Mouse (Mus musculus): Measurements from ENCODE around the gene Ankrd13a. TPM values are rescaled to one million over a fixed set of nuclear protein-coding genes. Genes with fewer than 3 reads are reported as not detected.
"Not testable (repeated sequence)": the region's sequence is repeated elsewhere in the genome, so short reads cannot be mapped to it uniquely, and the experiment has no call there.

Ankrd13a gene
- total and polyA plus RNA-seq, 2 experiments = 11.4 to 15.9 TPM

- no peaks in the 10 kb centered on the region for H3K79me2 ChIP-seq (ENCODE audit: control insufficient read depth, insufficient read depth, low read length)
- TF ChIP-seq POLR2A (IDR thresholded peaks at IDR 0.05; ENCODE audit: extremely low read depth, insufficient read depth, low read length) = no peak
- no peak for TF ChIP-seq CTCF (IDR thresholded peaks at IDR 0.05; ENCODE audit: low read depth, low read length)
- H3K4me3 ChIP-seq (ENCODE audit: insufficient read depth, low read depth, low read length) = no peak overlapping the region
- 85% methylated on average over 20 of the region's 20 CpGs for WGBS
- H3K27ac ChIP-seq (replicated peaks; ENCODE audit: insufficient read depth, low read depth, low read length) = no peak overlapping the region
- H3K9ac ChIP-seq (ENCODE audit: low read depth, low read length) = no peak overlapping the region
- no peaks in the 10 kb centered on the region for H3K36me3 ChIP-seq (ENCODE audit: control insufficient read depth, insufficient read depth, low read length)
- H3K4me1 ChIP-seq (ENCODE audit: control insufficient read depth, insufficient read depth, low read length) = no peaks in the 10 kb centered on the region
- no peak for DNase-seq (ENCODE audit: extremely low read depth, low read depth, low spot score)
- H3K27me3 ChIP-seq (ENCODE audit: control insufficient read depth, insufficient read depth, low read length) = no peaks in the 10 kb centered on the region
Observed at GRCm38 (mm10) chr5:114851565-114852236, 77.2 kb downstream of the Ankrd13a start.

- H3K9ac ChIP-seq (ENCODE audit: low read depth, low read length); H3K36me3 ChIP-seq (ENCODE audit: control insufficient read depth, insufficient read depth, low read length); H3K4me3 ChIP-seq (ENCODE audit: insufficient read depth, low read depth, low read length); H3K27me3 ChIP-seq (ENCODE audit: control insufficient read depth, insufficient read depth, low read length); H3K27ac ChIP-seq (replicated peaks; ENCODE audit: insufficient read depth, low read depth, low read length); H3K4me1 ChIP-seq (ENCODE audit: control insufficient read depth, insufficient read depth, low read length); DNase-seq (ENCODE audit: extremely low read depth, low read depth, low spot score); H3K79me2 ChIP-seq (ENCODE audit: control insufficient read depth, insufficient read depth, low read length): not testable (repeated sequence)
- 86% methylated on average over 3 of the region's 5 CpGs for WGBS
Observed at GRCm38 (mm10) chr5:114853364-114853763, 78.9 kb downstream of the Ankrd13a start, which contains the start of gene 4930519G04Rik. Gene 4930519G04Rik, plus strand, starts transcription at chr5:114853664.

Other genes with a start within 250 kb of the Ankrd13a start
- 0.09 and 0.60 TPM in 2 replicates for gene Fam222a, start 206.7 kb upstream of the Ankrd13a start, total RNA-seq (2014; rRNA removed)
- gene Fam222a, start 206.7 kb upstream of the Ankrd13a start, polyA plus RNA-seq (2012; rRNA removed) = 1.2 and 1.4 TPM in 2 replicates
- gene Trpv4, start 116.3 kb upstream of the Ankrd13a start, total RNA-seq (2014; rRNA removed) = 0.09 and 0.40 TPM in 2 replicates
- 0.29 and 0.50 TPM in 2 replicates for gene Trpv4, start 116.3 kb upstream of the Ankrd13a start, polyA plus RNA-seq (2012; rRNA removed)
- gene Gltp, start 83.7 kb upstream of the Ankrd13a start, total RNA-seq (2014; rRNA removed) = 3.1 and 4.4 TPM in 2 replicates
- 5.1 and 7.9 TPM in 2 replicates for gene Gltp, start 83.7 kb upstream of the Ankrd13a start, polyA plus RNA-seq (2012; rRNA removed)
- 0.83 and 1.4 TPM in 2 replicates for gene Tchp, start 66.9 kb upstream of the Ankrd13a start, total RNA-seq (2014; rRNA removed)
- gene Tchp, start 66.9 kb upstream of the Ankrd13a start, polyA plus RNA-seq (2012; rRNA removed) = 2.1 and 4.0 TPM in 2 replicates
- 11.0 and 13.2 TPM in 2 replicates for gene Git2, start 840 bp downstream of the Ankrd13a start, total RNA-seq (2014; rRNA removed)
- 11.1 and 11.8 TPM in 2 replicates for gene Git2, start 840 bp downstream of the Ankrd13a start, polyA plus RNA-seq (2012; rRNA removed)
- gene 1500011B03Rik, start 48.8 kb downstream of the Ankrd13a start, total RNA-seq (2014; rRNA removed) = 2.0 and 2.1 TPM in 2 replicates
- gene 1500011B03Rik, start 48.8 kb downstream of the Ankrd13a start, polyA plus RNA-seq (2012; rRNA removed) = 4.2 and 7.2 TPM in 2 replicates
- not detected in 2 replicates for gene 4930519G04Rik, start 79.0 kb downstream of the Ankrd13a start, total RNA-seq (2014; rRNA removed)
- gene 4930519G04Rik, start 79.0 kb downstream of the Ankrd13a start, polyA plus RNA-seq (2012; rRNA removed) = not detected in 2 replicates
- gene Gm9936, start 84.0 kb downstream of the Ankrd13a start, total RNA-seq (2014; rRNA removed) = not detected in 2 replicates
- gene Gm9936, start 84.0 kb downstream of the Ankrd13a start, polyA plus RNA-seq (2012; rRNA removed) = not detected in 2 replicates
- gene Oasl2, start 122.3 kb downstream of the Ankrd13a start, total RNA-seq (2014; rRNA removed) = 4.1 and 6.3 TPM in 2 replicates
- 1.5 and 4.2 TPM in 2 replicates for gene Oasl2, start 122.3 kb downstream of the Ankrd13a start, polyA plus RNA-seq (2012; rRNA removed)
- 5.8 and 6.6 TPM in 2 replicates for gene Oasl1, start 148.6 kb downstream of the Ankrd13a start, total RNA-seq (2014; rRNA removed)
- 15.4 and 16.8 TPM in 2 replicates for gene Oasl1, start 148.6 kb downstream of the Ankrd13a start, polyA plus RNA-seq (2012; rRNA removed)
- gene 2210016L21Rik, start 167.5 kb downstream of the Ankrd13a start, total RNA-seq (2014; rRNA removed) = 3.0 and 5.2 TPM in 2 replicates
- 5.2 and 6.1 TPM in 2 replicates for gene 2210016L21Rik, start 167.5 kb downstream of the Ankrd13a start, polyA plus RNA-seq (2012; rRNA removed)
- gene Hnf1a, start 196.4 kb downstream of the Ankrd13a start, total RNA-seq (2014; rRNA removed) = 6.1 and 9.3 TPM in 2 replicates
- 13.5 and 19.2 TPM in 2 replicates for gene Hnf1a, start 196.4 kb downstream of the Ankrd13a start, polyA plus RNA-seq (2012; rRNA removed)
- 8.7 and 13.1 TPM in 2 replicates for gene Sppl3, start 236.5 kb downstream of the Ankrd13a start, total RNA-seq (2014; rRNA removed)
- gene Sppl3, start 236.5 kb downstream of the Ankrd13a start, polyA plus RNA-seq (2012; rRNA removed) = 23.7 and 24.0 TPM in 2 replicates